Mouse (Mus musculus) myocyte (in vitro differentiated cells): ENCODE measurements around the gene Glyctk.

ENCODE experiments used
- CEBPB ChIP-seq: IDR thresholded peaks from 2 replicates; pipeline ENCODE4 v1.6.1; 2011; ENCODE audit warnings: mild to moderate bottlenecking, moderate library complexity; ENCODE audit not compliant: poor library complexity, insufficient read depth, severe bottlenecking
- E2F4 ChIP-seq: IDR thresholded peaks from one replicate; pipeline ENCODE4 v1.6.1; 2011; ENCODE audit warnings: mild to moderate bottlenecking, control low read depth, moderate library complexity; ENCODE audit not compliant: insufficient read depth
- MAX ChIP-seq: IDR thresholded peaks from one replicate; pipeline ENCODE4 v1.6.1; 2011; ENCODE audit warnings: low read depth, mild to moderate bottlenecking, control low read depth
- MYOD1 ChIP-seq, 3 experiments: IDR thresholded peaks; one replicate each; pipeline ENCODE4 v1.6.1; 2011; ENCODE audit warnings: control low read depth in 2 of 3, low read depth in 2 of 3, mild to moderate bottlenecking in 2 of 3, moderate library complexity in 1 of 3; ENCODE audit not compliant: insufficient read length in 2 of 3, control insufficient read depth in 1 of 3
- MYOG ChIP-seq, 3 experiments: IDR thresholded peaks; one replicate each; pipeline ENCODE4 v1.6.1; 2011; ENCODE audit warnings: control low read depth in 2 of 3, low read depth in 2 of 3, mild to moderate bottlenecking in 2 of 3; ENCODE audit not compliant: insufficient read length in 2 of 3, control insufficient read depth in 1 of 3, insufficient read depth in 1 of 3
- POLR2A ChIP-seq: IDR thresholded peaks from one replicate; pipeline ENCODE4 v1.6.1; 2011; ENCODE audit warnings: low read depth, mild to moderate bottlenecking, control low read depth, moderate library complexity; ENCODE audit not compliant: insufficient read length
- POLR2AphosphoS2 ChIP-seq: IDR thresholded peaks from one replicate; pipeline ENCODE4 v1.6.1; 2011; ENCODE audit warnings: low read depth, control low read depth; ENCODE audit not compliant: insufficient read length
- REST ChIP-seq: IDR thresholded peaks from one replicate; pipeline ENCODE4 v1.6.1; 2011; ENCODE audit warnings: mild to moderate bottlenecking, control low read depth, moderate library complexity; ENCODE audit not compliant: insufficient read depth, insufficient read length
- SRF ChIP-seq: IDR thresholded peaks from one replicate; pipeline ENCODE4 v1.6.1; 2011; ENCODE audit warnings: low read depth; ENCODE audit not compliant: control insufficient read depth, insufficient read length
- TCF12 ChIP-seq: IDR thresholded peaks from one replicate; pipeline ENCODE4 v1.6.1; 2011; ENCODE audit warnings: mild to moderate bottlenecking, control low read depth; ENCODE audit not compliant: poor library complexity, insufficient read depth, severe bottlenecking
- USF1 ChIP-seq: IDR thresholded peaks from one replicate; pipeline ENCODE4 v1.6.1; 2011; ENCODE audit warnings: low read depth, mild to moderate bottlenecking, control low read depth, moderate library complexity

- TF ChIP-seq POLR2A (no peak), MYOD1 (IDR thresholded peaks at IDR 0.05; ENCODE audit: control insufficient read depth in 1 of 3, insufficient read length in 2 of 3, low read depth in 2 of 3) (no peak), E2F4 (no peak), SRF (no peak), MAX (no peak), TCF12 (no peak), REST (no peak), POLR2AphosphoS2 (no peak), CEBPB (no peak), MYOG (IDR thresholded peaks at IDR 0.05; ENCODE audit: control insufficient read depth in 1 of 3, insufficient read depth in 1 of 3, insufficient read length in 2 of 3, low read depth in 2 of 3) (no peak), USF1 (no peak)
Measured at GRCm38 (mm10) chr9:106149399-106149754, 8.6 kb downstream of the Glyctk start.
